Mouse (Mus musculus) 416B (cell line): ENCODE measurements around the gene Mgat1.
"Not testable (repeated sequence)": the region's sequence is repeated elsewhere in the genome, so short reads cannot be mapped to it uniquely, and the experiment has no call there.

ENCODE experiments used
- DNase-seq: peaks from one replicate; pipeline ENCODE4 v3.0.0; 2011; ENCODE audit warnings: low read depth

Mgat1 gene

GRCm38 (mm10) chr11:49243727-49244594 is at the start of gene Mgat1:
Mgat1 (plus strand) TSS chr11:49244191.
- DNase-seq: peak; percentile 99

DNA sequence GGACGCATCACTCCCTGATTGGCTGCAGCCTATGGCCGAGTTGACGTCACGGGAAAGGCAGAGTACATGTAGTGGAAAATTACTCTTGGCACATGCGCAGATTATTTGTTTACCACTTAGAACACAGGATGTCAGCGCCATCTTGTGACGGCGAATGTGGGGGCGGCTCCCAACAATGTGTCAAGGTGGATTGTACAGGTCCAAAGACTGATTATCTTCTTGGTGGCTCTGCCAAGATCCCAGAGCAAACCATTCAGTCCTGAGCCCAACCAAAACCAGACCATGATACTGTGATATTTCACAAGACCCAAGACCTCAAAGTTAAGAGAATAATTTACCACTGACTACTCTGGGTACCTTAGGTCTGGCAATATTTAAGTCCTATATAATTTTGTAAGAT is 49.2 kb upstream of the Mgat1 start:
- not testable (repeated sequence) for DNase-seq

GRCm38 (mm10) chr11:49195819-49196322 is 48.1 kb upstream of the Mgat1 start:
- no peak for DNase-seq

- DNase-seq: no peak
These were observed 43.3 kb upstream of the Mgat1 start for GRCm38 (mm10) chr11:49200666-49201065.

GRCm38 (mm10) chr11:49201142-49201541 is 42.8 kb upstream of the Mgat1 start:
- DNase-seq: peak; percentile 86

GRCm38 (mm10) chr11:49202071-49202470 is 41.9 kb upstream of the Mgat1 start:
- peak; percentile 51 for DNase-seq

DNA sequence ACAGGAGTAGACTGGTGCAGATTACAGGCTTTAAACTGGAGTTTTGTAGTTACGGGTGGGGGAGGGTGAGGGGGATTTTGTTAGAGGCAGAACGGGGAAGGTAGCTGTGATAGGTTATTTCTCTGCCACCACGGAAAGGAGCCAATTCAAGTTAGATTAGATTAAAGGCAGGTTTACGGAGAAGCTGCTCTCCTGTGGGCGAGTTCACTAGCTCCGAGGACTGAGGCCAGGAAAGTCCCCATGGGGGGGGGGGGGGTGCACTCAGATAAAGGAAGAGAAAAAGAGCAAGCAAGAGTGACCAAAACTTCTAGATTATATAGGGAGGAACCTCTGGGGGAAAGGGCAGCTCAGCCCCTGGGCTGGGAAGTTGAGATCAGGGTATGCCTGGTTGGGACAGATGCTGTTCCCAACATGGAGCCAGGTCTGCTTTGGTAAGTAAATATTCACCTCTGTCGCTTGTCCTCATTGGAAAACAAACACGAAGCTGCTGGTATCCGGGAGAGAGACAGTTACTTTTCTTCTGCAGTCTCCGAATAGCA is 41.4 kb upstream of the Mgat1 start:
- DNase-seq: peak; percentile 48

GRCm38 (mm10) chr11:49203129-49203768 is 40.7 kb upstream of the Mgat1 start, which contains the start of gene Zfp62:
Zfp62 (plus strand) TSS chr11:49203292.
- peak; percentile 96 for DNase-seq

- DNase-seq: peak; percentile 90
These were observed 40.1 kb upstream of the Mgat1 start for GRCm38 (mm10) chr11:49203771-49204497.

DNA sequence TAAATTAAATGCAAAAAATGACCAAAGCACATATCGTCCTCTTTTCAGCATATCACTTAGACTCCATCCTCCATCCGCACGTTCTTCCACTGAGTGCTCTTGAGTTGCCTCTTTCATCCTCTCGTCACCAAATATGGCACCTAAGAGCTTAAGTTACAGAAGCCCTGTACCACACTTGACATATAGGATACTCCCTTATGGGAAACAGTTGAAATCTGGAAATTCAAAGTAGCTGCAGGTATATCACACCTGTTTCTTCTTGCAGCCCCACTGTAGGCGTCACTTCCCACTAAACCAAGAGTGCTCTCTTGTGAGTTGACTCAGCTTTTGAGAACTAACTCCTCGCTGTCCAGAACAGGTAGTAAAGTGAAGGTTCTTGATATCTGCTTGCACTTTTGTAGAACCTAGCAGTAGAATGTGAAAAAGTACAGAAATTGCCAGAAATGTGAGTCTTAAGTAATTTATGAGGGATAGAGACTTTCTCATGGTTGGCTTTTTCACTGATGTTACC is 38.9 kb upstream of the Mgat1 start:
- DNase-seq: no peak

DNA sequence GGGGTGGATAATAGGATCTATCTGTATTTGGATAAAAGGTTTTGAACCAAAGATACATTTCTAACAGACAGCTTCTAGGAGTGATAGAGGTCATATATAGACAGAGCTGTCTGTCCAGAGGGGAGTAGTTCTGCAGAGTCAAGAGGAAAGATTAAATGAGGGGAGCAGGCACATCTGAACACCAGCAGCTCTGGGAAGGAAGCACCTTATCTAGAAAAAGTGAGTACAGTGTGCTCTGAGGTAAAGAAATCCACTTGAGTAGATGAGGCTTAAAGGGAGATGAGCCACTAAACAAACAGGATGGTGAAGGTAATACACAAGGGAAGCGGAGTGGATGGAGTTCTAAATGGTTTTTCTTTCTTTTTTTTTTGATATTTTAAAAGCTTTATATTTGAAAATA is 36.5 kb upstream of the Mgat1 start:
- DNase-seq: no peak

DNA sequence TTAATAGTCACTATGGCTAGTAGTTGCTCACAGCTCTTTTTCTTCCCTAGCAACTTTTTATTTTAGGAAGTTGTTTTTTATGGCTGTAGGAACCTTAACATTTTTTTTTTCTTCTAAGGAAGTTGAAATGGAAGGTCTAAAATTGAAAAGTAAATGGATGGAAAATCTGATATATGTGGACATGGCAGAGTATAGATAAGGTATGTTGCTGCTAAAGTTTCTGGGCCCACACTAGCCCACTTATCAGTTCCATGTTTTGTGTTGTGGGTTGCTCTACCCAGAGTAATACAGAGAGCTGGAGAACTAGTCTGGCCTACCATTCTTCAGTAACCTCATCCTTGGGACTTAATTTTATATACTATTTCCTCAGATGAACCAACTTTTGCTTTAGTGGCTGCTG is 31.4 kb upstream of the Mgat1 start:
- DNase-seq: no peak

DNA sequence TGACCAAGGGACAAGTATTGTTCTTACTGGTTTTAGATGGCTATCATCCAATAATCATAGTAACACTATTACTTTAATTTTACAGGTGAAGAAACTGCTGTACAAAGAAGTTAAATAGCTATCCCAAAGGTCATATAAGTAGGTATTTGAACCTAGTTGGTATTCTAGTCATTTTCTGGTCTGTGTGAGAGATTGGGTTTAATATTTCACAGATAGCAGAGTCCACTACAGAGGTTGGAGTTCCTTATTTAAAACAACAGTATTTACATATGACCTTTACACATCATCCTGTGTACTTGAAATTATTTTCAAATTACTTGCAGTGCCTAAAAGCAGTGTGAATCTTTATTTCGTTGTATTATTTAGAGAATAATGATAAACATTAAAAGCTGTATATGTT is 30.5 kb upstream of the Mgat1 start:
- no peak for DNase-seq

GRCm38 (mm10) chr11:49219271-49219670 is 24.7 kb upstream of the Mgat1 start:
- no peak for DNase-seq

GRCm38 (mm10) chr11:49224455-49224854 is 19.5 kb upstream of the Mgat1 start:
- DNase-seq: no peak

DNA sequence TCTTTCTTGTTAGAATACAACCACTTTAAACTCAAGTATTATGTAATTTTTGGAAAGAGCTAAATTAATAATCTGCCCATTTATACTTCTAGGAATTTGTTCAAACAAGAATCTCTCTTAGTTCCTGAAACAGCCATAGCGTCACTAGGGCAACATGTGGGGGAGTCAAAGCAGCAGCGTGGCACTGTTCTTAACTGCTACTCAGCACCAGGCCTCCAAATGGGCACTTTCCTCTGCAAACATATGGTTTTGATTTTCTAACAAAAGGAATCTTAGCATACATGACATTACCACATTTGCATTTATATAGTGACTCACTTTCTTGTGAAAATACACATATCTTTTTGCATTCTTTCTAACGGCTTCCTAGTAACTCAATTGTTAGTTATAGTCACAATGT is 11.2 kb upstream of the Mgat1 start:
- no peak for DNase-seq

DNA sequence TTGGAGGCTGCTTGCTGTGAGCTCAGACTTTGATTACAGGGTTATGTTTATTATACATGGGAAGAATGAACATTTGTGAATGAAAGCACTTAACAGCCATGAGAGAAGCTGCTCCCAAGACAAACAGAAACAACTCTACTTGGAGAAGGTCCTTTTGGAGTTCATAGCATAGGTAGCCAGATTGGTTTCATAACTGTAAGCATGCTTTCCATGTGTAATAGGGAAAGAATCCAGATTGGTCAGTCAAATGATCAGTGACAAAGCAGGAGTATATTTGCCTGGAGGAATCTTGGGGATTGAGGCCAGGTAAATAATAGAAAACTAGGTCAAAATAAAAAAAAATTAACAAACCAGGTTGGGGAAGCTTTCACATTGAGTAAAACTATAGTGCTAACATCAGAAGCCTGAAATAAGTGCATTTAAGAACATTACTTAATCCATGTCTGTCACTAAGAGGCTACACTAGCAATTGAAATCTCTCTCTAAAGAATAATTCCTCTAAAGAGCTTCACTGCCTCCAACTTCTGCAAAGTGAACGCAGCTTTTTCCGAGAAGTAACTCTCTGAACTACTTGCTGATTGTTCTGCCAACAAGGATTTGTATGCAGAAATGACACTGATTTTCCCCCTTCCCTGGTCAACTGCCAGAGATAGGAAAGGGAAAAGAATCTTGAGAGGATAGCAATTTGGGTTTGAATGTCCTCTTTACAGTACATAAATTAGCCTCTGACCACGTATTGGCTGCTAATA is 8.4 kb upstream of the Mgat1 start:
- DNase-seq: no peak

- no peak for DNase-seq
These were observed 7.1 kb upstream of the Mgat1 start for GRCm38 (mm10) chr11:49236891-49237290.

GRCm38 (mm10) chr11:49237532-49237931 is 6.5 kb upstream of the Mgat1 start:
- DNase-seq: no peak

DNA sequence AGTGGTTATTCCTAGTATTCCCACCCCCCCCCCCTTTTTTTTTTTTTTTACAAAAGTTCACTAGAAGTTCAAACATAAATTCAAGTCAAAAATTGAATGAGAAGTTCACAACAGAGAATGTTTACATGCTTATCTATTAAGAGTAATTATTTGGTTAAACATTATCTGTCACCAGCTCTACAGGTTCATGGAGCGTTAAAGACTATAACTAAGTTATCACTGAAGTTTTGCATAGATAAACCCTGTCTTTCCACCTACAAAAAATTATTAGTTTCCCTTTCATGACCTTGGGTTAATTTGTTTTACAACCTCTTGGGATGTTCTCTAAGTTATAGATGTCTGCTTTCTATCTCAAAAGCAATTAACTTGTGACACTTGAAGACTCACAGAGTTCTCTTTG is 3.7 kb upstream of the Mgat1 start:
- no peak for DNase-seq

GRCm38 (mm10) chr11:49240874-49241273 is 3.1 kb upstream of the Mgat1 start:
- DNase-seq: peak; percentile 50
